Mouse (Mus musculus) C2C12 (cell line): ENCODE results near the gene Ski. TPM values are rescaled to one million over a fixed set of nuclear protein-coding genes. Genes with fewer than 3 reads are reported as not detected.

Experiments
- H3K27me3 ChIP-seq: one replicate; pipeline ENCODE4 v1.6.1; 2011; ENCODE audit not compliant: control insufficient read depth, insufficient read depth, insufficient read length
- H3K36me3 ChIP-seq: one replicate; pipeline ENCODE4 v1.6.1; 2011; ENCODE audit not compliant: control insufficient read depth, insufficient read depth
- H3K4me3 ChIP-seq: one replicate; pipeline ENCODE4 v1.5.1; 2011; ENCODE audit warnings: mild to moderate bottlenecking, control low read depth; ENCODE audit not compliant: poor library complexity, insufficient read depth, severe bottlenecking
- H3K79me2 ChIP-seq: one replicate; pipeline ENCODE4 v1.6.1; 2011; ENCODE audit not compliant: control insufficient read depth, insufficient read depth
- H3K79me3 ChIP-seq: one replicate; pipeline ENCODE4 v1.6.1; 2011; ENCODE audit warnings: low read depth, control low read depth
- H3ac ChIP-seq: one replicate; pipeline ENCODE3; 2011; ENCODE audit warnings: low read depth; ENCODE audit not compliant: control insufficient read depth, insufficient read length
- CEBPB ChIP-seq: IDR thresholded peaks from one replicate; pipeline ENCODE4 v1.6.1; 2011; ENCODE audit warnings: low read depth, mild to moderate bottlenecking, control low read depth, moderate library complexity
- CTCF ChIP-seq: IDR thresholded peaks from one replicate; pipeline ENCODE4 v1.5.1; 2011; ENCODE audit not compliant: control insufficient read depth, insufficient read depth, insufficient read length
- FOSL1 ChIP-seq: IDR thresholded peaks from one replicate; pipeline ENCODE4 v1.8.0; 2011; ENCODE audit warnings: mild to moderate bottlenecking, low read length; ENCODE audit not compliant: poor library complexity, insufficient read depth, severe bottlenecking
- MAX ChIP-seq: IDR thresholded peaks from one replicate; pipeline ENCODE4 v1.6.1; 2011; ENCODE audit warnings: mild to moderate bottlenecking, control low read depth
- MYOD1 ChIP-seq: IDR thresholded peaks from one replicate; pipeline ENCODE4 v1.6.1; 2011; ENCODE audit warnings: low read depth; ENCODE audit not compliant: control insufficient read depth, insufficient read length
- MYOG ChIP-seq: IDR thresholded peaks from one replicate; pipeline ENCODE4 v1.6.1; 2011; ENCODE audit not compliant: control insufficient read depth, insufficient read length; ENCODE audit errors: extremely low read depth
- USF1 ChIP-seq: IDR thresholded peaks from one replicate; pipeline ENCODE4 v1.6.1; 2011; ENCODE audit warnings: low read depth, mild to moderate bottlenecking, control low read depth, moderate library complexity
- polyA plus RNA-seq: library from polyadenylated mRNA; unstranded; fragments of >200 nt; fragmentation: generic; extraction: Trizol; gene quantifications from one replicate; pipeline ENCODE4 v1.2.1, GENCODE M21; 2012; ENCODE audit warnings: missing spikeins

The Ski gene
- polyA plus RNA-seq, 1 experiment = 45.2 TPM

GRCm38 (mm10) chr4:155138451-155138850 is 83.9 kb downstream of the Ski start:
- H3ac ChIP-seq = no peak overlapping the region
- no peak overlapping the region for H3K4me3 ChIP-seq
- no peaks in the 10 kb centered on the region for H3K79me2 ChIP-seq
- H3K79me3 ChIP-seq = no peaks in the 10 kb centered on the region
- TF ChIP-seq CTCF = no peak
- H3K27me3 ChIP-seq = no peaks in the 10 kb centered on the region
- no peaks in the 10 kb centered on the region for H3K36me3 ChIP-seq

GRCm38 (mm10) chr4:155137891-155138290 is 84.5 kb downstream of the Ski start:
- TF ChIP-seq MYOD1 (no peak), CEBPB (no peak), MYOG (no peak), CTCF (no peak)
- Histone ChIP-seq H3K4me3 (no peak overlapping the region), H3K79me2 (no peaks in the 10 kb centered on the region), H3ac (no peak overlapping the region), H3K36me3 (no peaks in the 10 kb centered on the region), H3K27me3 (no peaks in the 10 kb centered on the region), H3K79me3 (no peaks in the 10 kb centered on the region)

- H3K4me3 ChIP-seq = no peak overlapping the region
- H3ac ChIP-seq = peak overlapping the region; percentile 22
- TF ChIP-seq MAX (no peak), MYOD1 (peak; percentile 98)
Measured at GRCm38 (mm10) chr4:155135909-155136585, 86.3 kb downstream of the Ski start.

GRCm38 (mm10) chr4:155134686-155135172 is 87.7 kb downstream of the Ski start:
- Histone ChIP-seq H3ac (no peak overlapping the region), H3K4me3 (no peak overlapping the region), H3K36me3 (no peaks in the 10 kb centered on the region), H3K79me2 (no peaks in the 10 kb centered on the region), H3K79me3 (no peaks in the 10 kb centered on the region), H3K27me3 (no peaks in the 10 kb centered on the region)
- TF ChIP-seq CTCF (no peak), USF1 (no peak), MYOD1 (no peak), MAX (no peak), CEBPB (no peak), MYOG (no peak), FOSL1 (no peak)

More at GRCm38 (mm10) chr4:155135909-155136585, 86.3 kb downstream of the Ski start:
- no peaks in the 10 kb centered on the region for H3K79me2 ChIP-seq
- no peaks in the 10 kb centered on the region for H3K27me3 ChIP-seq
- no peaks in the 10 kb centered on the region for H3K79me3 ChIP-seq
- H3K36me3 ChIP-seq = no peaks in the 10 kb centered on the region

GRCm38 (mm10) chr4:155133658-155134417 is 88.6 kb downstream of the Ski start:
- Histone ChIP-seq H3K4me3 (no peak overlapping the region), H3ac (peak overlapping the region; percentile 53), H3K79me3 (no peaks in the 10 kb centered on the region), H3K27me3 (no peaks in the 10 kb centered on the region), H3K79me2 (no peaks in the 10 kb centered on the region), H3K36me3 (no peaks in the 10 kb centered on the region)
- TF ChIP-seq CEBPB (no peak), MYOG (no peak), MAX (peak; percentile 34), USF1 (no peak), MYOD1 (peak; percentile 30), FOSL1 (no peak)

- no peak for TF ChIP-seq MYOG
- no peak for TF ChIP-seq CTCF
- TF ChIP-seq USF1 = no peak
- no peak for TF ChIP-seq MAX
- TF ChIP-seq MYOD1 = no peak
- no peak for TF ChIP-seq CEBPB
- TF ChIP-seq FOSL1 = no peak
Measured at GRCm38 (mm10) chr4:155133188-155133587, 89.2 kb downstream of the Ski start.

More at GRCm38 (mm10) chr4:155133188-155133587, 89.2 kb downstream of the Ski start:
- Histone ChIP-seq H3K79me3 (no peaks in the 10 kb centered on the region), H3K27me3 (no peaks in the 10 kb centered on the region), H3ac (peak overlapping the region; percentile 49), H3K4me3 (no peak overlapping the region), H3K79me2 (no peaks in the 10 kb centered on the region), H3K36me3 (no peaks in the 10 kb centered on the region)
